Mouse (Mus musculus) retina, postnatal 1 day (tissue): ENCODE data around the gene Asb7.

ENCODE experiments used
- DNase-seq: peaks from one replicate; pipeline ENCODE4 v3.0.0-alpha.2; 2012

The Asb7 gene

DNA sequence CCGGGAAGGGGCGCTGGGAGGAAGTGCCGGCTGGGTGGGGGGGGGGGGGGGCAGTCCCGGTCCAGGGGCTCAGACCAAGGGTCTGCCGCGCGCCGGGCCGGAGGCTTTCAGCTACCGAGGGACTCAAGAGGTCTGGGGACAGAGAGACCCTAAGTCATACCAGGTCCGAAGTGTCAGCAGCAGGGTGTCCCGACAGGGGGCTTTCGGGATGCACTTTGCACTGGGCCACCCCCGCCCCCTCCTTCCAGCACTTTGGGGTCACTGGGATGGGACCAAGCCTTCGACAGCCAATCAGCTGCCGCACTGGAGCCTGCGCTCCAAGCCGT lies at the start of gene Asb7:
TSS of gene Asb7 (minus strand) at position 303 of the 326 bp plus-strand sequence.
- no peak for DNase-seq

DNA sequence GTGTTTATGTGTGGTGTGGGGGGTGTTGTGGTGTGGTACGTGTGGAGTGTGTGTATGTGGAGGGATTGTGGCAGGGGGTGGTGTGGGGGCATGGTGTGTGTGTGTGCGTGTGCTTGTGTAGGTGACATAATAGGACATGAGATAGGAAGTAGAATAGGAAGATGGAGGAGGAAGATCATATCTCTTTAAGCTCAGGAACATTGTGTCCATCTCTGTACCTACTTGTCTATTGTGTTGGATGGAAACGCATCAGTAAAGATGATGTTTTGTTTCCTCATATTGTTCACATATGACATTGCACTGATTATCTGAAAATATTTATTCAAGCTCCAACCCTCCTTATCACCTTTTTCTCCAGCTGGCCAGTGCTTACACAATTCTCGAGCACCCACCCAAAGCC lies 48.0 kb upstream of the Asb7 start:
- DNase-seq: no peak

DNA sequence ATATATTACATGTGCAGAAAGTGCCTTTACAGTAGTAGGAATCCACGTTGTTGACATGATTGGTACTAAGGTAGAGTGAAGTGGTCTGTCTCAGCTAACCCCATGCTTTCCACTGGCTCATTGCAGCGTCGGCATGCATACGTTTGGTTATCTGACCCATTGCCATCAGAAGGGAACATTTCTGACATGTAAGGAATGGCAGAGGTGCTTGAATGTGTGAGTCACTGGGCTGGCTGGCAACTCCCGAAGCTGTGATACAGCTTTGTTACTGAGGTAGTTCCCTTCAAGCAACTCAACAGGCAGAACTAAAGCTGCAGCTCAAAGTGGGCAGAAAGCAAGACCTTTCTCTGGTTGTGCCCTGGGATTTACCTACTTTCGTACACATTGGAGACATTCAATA lies 45.6 kb upstream of the Asb7 start:
- DNase-seq: no peak

DNA sequence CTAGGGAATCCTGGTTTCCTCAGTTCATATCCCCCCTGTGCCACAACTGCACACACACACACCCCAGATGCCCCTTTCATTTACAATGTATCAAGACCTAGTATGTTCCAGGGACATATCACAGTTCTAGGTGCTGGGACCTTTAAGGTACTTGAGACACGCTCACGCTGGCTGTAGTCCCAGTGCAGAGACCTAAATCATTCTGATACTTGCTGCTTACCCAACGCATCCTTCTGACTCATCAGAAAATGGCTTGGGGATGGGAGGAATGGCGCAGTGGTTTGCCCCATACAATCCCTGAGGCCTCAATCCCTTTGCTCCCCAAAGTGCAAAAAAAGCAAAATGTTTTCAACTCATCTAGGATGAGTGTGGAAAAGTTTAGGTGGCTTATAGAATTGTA lies 45.1 kb upstream of the Asb7 start:
- DNase-seq: no peak

DNA sequence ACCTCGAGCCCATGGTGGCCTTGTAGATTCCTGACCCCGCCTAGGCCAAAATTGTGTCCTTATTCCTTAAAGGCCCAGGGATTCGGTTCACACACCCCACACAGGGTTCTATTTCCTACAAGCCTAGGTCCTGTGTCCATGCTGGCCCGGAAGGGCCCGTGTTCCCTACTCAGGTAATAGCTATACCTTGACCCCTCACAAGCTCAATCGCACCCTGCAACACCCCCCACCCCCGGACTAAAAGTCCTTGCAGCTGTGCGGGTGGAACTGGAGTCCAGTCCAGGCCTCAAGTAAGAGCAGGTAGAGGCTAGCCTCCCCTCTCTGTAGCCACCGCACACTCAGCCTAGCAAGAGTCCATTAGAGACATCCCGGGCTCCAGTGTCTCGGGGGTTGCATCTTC lies 44.5 kb upstream of the Asb7 start:
- no peak for DNase-seq

DNA sequence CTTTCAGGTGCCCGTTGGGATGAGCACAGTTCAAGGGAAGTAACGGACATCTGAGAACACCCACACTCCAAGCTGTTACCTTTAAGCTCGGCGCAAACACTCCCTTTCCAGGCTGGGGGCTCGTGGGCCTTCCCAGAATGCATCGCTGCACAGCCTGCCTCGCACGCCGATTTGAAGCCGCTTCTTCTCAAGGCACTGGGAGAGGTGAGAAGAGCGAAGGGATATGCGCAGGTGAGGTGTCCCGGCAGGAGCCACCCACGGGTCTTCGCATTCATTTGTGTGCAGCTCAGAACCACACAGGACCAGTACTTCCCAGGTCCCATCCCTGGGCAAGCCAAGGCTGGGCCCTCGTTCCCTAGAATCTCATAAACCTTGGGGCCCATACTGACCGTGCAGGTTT lies 44.0 kb upstream of the Asb7 start:
- DNase-seq: no peak

DNA sequence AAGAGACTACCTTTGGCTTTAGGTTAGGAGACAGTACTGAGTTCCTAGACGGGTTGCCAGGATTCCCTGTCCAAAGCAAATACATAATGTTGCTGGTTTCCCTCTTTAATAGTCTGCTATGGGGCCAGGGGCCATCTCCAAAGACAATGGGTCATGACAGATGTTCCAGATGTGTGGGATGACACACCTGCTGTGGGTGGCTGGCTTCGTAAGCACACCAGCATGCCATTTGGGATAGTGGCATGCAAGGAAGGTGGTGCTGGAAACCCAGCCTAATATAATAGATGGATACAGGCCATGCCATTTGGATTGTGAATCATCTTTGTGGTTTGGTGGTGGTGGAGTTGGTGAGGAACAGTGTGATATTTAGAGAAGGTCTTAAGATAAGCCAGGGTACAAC lies 39.8 kb upstream of the Asb7 start:
- no peak for DNase-seq

DNA sequence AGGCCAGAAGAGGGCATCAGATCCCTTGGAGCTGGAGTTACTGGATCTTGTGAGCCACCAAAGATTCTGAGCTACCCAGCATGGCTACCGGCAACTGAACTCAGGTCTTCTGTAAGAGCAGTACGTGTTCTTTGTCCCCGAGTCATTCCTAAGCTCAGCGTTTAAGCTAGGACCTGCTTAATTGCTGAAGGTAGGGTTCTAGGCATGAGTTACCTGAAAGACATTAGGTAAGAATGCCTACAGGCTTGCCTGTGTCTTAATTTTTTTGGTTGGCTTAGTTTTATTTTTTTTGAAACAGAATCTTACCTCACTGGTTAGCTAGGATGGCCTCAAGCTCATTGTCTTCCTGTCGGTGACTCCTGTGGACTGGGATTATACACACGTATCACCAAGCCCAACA lies 38.7 kb upstream of the Asb7 start:
- no peak for DNase-seq

DNA sequence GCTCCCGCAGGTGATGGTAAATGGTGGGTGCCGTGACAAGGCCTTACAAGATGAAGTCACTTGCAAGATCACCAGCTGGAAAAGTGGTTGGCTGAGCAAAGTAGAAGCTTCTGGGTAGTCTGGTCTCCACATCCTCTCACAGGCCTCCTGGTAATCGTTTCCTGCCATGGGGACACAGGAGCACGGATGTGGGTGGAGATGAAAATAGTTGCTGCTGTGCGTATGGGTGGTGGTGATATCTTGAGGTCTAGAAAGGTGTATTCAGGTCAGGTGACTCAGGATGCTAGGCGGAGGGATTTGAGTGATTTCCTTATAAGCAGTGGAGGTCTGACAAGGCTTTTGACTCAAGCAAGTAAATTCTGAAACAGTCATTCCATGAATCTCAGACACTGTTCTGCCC lies 35.6 kb upstream of the Asb7 start:
- DNase-seq: no peak

DNA sequence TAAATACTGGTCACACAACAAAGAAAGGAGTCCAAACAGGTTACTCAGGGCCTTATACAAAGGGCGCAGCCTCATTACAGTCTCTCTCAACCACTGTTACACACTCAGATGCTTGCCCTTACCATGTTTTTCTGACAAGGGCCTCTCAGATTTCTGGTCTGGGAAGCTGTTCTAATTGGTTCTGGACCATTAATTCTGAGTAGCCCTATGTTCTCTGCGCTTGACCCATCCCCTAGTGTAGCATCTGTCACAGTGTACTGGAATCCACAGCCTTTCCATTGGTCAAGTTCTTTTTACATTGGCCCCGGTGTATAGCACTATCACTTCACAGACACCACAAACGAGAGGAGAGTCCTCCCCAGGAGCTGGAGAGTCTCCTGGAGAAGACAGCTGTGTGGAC lies 35.1 kb upstream of the Asb7 start:
- DNase-seq: no peak

DNA sequence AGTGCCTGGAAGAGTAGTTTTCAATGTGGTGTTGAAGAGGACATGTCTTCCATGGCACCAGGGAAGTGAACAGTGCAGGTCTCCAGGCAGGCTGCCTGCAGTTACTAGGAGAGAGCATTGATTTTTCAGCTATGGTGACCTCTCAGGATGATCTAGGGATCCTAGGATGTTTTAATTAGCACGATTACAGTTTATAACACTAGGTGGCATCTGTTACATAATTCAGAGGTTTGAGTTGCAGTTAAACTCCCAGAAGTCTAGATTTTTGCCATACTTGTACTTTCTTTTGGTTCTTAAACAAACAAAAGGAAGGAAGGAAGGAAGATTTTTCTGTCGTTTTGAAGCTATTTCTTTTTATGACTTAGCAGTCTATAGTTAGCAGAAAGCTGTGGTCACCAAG lies 21.8 kb upstream of the Asb7 start:
- peak; percentile 3 for DNase-seq

DNA sequence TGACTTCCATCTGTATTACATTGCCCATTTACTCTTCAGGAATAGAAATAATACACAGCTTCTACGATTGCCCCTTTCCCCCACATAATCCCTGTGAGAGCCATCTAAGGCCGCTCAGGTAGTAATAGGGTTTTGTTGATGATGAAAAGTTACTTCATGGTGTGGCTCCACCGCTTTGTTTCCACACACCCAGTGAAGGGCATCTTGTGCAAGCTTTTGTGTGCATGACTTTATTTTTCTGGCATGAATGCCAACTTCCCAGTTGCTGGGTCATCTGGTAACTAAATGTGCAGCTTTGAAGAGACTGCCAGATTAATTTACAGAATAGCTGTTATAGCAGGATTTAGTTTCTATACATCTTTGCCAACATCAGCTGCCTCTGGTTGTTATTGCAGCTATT lies 15.2 kb upstream of the Asb7 start:
- no peak for DNase-seq

DNA sequence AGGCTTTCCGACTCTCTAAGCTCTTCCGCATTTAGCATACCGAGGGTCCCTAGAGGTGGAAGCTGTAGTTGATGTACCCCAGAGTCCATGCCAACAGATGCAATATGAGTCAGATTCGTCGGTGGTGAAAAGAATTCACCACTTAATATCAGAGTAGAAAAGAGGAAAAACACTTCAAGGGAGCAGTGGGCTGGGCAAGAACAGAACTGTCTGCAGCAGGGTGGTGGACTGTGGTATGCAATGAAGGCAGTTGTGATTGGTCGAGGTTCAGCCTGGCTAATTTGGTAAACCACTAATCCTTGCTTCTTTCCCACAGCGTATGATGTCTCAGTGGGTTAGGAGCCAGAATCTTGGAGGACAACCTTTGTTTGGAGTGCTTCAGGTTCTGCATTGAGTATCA lies 13.3 kb upstream of the Asb7 start:
- no peak for DNase-seq

DNA sequence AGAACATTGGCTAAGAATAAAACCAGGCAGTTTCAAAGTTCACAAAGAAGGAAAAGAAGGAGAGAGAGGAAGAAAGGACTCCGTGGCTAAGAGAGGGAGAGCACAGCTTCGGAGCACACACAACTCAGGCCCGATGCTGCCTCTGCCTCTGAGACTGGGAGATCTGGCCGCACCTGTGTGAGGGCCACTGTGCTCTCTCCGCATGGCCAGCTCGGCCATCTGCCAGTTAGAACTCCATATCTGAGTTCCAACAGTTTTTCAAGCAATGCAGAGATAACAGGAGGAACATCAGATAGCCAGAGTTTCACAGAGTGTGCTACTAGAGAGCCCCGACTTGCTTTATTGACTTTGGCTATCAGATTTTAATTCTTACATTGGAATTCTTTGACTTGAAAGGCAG lies 5.1 kb upstream of the Asb7 start:
- no peak for DNase-seq

DNA sequence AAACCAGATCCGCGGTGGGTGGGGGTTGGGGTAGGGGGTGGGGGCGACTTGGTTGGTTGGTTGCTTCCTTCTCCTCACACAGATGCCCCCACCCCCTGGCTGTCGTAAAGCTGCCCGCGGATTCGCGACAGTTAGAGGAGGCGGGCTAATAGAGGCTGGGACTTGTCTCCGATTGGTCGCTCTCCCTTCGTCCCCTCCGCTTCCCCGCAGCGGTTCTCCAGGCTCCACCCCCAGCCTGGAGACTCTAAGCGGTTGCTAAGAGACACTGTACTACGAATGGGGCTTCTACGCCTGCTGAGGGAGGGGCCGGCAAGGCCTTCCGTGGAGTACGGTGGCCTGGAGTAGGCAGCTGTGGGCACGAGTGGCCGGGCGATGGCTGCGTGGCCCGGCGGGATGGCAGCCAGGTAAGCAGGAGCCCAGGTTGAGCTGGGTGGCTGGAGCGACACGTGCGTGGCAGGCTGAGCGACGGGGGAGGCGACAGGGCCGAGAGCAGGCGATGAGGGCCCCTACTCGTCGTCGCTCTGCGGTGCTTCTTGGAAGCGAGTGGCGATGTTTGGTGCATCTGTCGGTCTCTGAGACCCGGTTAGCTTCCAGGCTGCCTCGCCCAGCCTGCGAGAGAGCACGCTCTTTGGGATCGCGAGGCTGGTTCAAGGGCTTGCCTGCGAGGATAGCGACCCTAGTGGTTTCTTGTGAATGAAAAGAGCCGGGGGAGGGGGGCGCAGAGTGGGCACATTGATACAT lies 394 bp upstream of the Asb7 start, which contains the start of gene Lins1:
TSS of gene Lins1 (plus strand) at position 270 of the 741 bp plus-strand sequence.
- DNase-seq: peak; percentile 100

DNA sequence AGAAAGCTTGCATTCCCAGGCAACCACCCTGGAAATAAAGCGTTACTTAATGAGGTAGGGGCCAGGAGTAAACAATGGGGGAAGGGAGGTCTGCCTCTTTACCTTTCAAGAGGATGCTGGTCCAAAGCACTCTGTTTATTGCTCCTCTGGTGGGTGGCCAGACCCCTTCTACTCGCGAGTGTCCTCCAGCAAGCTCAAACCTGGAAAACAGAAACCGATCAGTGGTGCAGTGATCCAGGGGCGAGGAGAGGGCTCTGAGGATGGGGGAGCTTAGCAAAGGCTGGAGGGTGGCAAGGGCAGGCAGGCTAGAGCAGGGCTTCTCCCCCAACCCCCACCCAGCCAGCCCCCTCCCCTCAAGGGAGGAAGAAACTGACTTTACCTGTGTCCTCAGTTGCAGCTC lies 675 bp downstream of the Asb7 start:
- DNase-seq: no peak

DNA sequence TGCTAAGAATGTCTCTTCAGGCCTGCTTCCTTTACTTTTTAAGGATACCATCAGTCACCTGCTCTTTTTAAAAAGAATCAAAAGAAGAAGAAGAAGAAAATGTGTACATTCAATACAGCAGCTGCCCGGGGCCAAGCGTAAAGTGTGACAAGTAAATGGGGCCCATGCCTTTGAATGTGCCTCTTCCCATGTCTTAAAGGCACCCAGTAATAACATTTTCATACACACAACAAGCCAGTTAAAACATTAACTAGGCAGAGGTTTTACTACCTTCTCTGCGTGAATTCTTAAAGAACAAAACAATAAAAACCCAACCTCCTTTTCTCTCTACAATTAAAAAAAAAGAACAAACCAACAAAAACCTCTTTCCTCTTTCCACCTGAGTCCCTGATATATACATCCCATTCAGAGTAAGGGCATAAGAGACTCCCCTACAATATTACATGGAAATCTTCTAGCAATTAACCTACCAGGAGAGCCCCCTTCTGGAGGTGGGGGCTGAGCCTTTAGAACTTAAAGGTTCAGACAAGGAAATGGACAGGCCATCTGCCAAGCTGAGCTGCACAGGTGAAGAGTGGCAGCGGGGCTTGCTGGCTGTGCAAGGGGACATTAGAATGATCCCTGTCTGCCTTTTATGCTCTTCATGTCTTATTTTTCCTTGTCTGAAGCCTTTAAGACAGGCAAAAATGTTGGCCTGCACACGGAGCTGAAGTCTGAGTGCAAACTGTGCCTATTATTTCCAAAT lies 7.1 kb downstream of the Asb7 start:
- no peak for DNase-seq

DNA sequence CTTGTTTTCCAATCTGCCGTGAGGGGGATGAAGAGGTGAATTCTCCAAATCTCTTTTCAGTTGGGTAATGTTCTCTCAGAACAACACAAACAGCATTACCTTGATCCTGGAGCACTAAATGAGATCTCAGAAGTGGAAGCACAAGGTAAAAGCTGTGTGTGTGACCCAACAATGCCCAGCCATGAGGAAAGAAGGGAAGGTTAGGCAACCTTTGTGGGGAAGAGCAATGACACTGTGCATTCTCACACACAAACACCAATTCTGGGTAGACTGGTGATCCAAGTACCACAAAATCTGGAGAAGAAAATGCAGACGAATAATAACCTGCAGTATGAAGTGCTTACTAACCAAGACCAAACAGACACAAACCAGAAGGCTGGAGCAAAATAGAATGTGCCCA lies 13.6 kb downstream of the Asb7 start:
- no peak for DNase-seq

DNA sequence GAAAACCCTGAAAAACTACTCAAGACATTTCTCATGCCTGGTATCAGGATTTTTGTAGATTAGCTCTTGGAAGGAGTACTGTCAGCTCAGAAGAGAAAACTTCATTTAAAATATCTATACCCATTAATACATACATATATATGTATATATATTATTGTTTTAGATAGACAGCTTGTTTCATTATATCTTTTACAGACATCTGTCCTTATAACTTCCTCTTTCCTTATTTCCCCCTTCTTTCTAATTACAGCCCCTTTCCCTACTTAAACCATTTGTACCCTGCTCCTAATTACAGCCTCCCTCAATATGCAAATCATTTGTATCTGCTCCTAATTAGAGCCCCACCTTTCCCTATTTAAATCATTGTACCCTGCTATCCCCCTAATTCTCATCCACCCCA lies 22.3 kb downstream of the Asb7 start:
- DNase-seq: no peak

DNA sequence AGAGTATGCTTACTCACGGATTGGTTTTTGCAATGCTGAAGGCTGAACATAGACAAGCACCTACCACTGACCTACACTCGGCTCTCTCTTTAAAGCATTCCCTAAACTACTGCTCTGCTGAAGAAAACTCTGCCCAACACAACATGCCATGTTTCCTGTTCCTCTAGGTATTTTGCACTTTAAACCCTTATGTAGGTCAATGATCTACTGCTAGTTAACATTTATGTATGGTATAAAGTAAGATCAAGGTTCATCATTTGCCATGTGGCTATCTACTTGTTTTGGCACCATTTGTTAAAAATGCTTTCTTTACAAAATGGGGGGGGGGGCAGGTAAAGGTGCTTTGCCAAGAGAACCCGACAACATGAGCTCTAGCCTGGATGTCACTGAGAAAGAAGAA lies 25.8 kb downstream of the Asb7 start:
- DNase-seq: no peak

DNA sequence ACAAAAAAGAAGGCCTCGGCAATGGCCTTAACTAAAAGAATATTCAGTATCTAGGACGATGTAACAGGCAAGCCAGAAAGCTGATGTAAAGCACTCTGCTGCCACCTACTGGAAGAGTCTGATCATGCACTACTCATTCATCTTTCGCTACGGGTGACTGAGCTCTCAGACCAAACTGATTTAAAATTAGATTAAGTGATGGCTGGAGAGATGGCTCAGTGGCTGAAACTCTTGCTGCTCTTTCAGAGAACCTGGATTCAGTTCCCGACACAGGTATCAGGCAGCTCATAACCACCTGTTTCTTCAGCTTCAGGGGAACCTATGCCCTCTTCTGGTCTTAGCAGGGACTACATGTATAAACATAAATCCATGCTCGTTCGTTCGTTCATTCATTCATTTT lies 27.8 kb downstream of the Asb7 start:
- peak; percentile 90 for DNase-seq

DNA sequence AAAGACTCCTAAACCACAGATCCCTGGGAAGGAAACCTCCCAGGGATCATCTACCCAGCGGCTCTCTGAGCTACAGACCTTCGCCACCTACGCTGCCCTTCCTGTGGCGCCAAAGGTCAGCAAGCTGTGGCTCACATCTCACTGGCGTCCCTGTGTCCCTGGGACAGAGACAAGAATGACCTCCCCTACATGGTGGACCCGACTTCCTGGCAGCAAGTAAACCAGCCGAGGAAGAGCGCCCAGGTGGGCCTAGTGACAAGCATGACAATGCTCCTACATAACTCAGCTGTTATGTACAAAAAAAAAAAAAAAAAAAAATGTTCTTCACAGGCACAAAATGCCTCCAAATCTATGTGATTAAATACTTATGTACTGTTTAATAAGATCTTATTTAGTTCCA lies 28.4 kb downstream of the Asb7 start:
- no peak for DNase-seq

DNA sequence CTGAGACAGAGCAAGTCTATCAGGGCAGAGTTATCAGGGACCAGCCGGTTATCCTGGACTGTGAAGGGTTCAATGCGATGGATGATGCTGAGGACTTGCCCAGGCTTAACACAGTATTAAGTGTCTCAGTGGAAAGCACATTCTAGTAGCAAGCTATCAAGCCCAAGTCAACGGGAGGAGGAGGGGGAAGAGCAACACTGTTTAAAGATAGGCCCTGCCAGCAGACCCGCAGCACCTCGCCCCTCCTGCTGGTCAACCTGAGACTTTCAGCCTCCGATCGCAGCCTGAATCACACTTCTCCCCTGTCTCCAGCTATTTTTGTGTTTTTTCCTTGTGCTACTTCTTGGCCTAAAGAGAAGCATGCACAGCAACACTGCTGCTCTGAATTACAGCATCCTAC lies 29.1 kb downstream of the Asb7 start:
- peak; percentile 45 for DNase-seq

DNA sequence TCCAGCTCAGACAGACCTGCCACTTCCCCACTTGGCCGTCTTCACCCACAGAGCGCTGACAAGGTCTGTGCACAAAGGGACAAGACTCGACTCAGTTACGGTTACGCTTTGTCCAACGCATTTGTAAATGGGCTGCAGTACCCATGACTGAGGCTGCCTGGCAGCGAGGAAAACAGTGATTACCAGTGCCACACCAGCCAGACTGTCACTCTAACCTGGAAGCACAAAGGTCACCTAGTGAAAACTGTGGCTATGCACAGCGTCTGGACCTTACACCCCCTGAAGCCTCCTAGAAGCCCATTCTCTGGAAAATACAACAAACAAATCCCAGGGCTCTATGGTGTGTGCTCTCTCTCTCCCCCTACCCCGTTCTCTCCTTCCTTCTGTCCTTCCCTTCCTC lies 33.9 kb downstream of the Asb7 start:
- DNase-seq: no peak

DNA sequence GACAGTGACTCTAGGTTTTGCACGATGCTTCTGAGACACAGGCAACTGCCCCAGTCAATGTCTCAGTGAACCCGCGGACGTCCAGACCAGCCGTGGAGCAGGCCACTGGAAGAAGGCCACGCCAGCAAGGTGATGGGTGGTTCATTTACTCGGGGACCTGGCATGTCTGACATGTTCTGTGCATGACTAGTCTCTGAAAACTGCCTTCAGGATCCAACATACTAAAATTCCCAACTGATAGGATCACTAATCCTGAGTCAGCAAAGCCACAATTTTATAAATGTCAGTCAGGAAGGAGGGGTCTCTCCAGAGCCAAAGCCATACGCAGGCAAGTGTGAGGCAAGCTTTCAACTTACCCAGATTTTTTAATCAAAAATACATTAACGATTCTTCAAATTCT lies 35.8 kb downstream of the Asb7 start:
- no peak for DNase-seq
